Mouse (Mus musculus): ENCODE results near the gene Tpst1.

DNA sequence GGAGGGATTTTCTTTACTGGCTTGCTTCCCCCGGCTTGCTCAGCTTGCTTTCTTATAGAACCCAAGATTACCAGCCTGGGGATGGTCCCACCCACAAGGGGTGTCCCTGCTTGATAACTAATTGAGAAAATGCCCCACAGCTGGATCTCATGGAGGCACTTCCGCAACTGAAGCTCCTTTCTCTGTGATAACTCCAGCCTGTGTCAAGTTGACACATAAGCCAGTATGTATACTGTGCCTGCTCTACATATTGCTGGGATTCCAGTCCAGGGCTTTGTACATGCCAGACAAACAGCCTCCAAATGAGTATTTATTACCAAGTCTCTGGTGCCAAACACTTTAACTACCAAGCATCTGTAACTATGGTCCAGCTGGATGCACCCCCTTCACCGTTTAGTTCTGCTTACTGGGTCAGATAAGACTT, 5.3 kb upstream of the Tpst1 start:
- TF ChIP-seq GATA1 (IDR thresholded peaks at IDR 0.05; ENCODE audit: low read length) (no peak), TAL1 (IDR thresholded peaks at IDR 0.05; ENCODE audit: low read length) (no peak)

Data from erythroblast, embryonic 14.5 days (primary cell).